8 mouse cellular contexts compared by ENCODE assay signal in genomic region chr17:47925340-47925926, GRCm38 (mm10). TPM values are rescaled to one million over a fixed set of nuclear protein-coding genes. Genes with fewer than 3 reads are reported as not detected.
DNase-seq lines count a peak whose midpoint lies in the region; ATAC-seq and TF ChIP-seq lines count a peak whose summit lies in the region.

No protein-coding gene starts in this region.

- no peak for DNase-seq in spleen, adult 2 months (ENCODE audit: low read depth in 1 of 2, low spot score in 2 of 2)
- no peak for DNase-seq in spleen, postnatal 14 days (ENCODE audit: low spot score in 2 of 2)
- DNase-seq in MN1 (ENCODE audit: low spot score): no peak
- no peak for DNase-seq in ovary, postnatal 14 days (ENCODE audit: low spot score)
- DNase-seq in adrenal gland, postnatal 4 days (ENCODE audit: low spot score in 2 of 2): no peak

- H3K27me3 ChIP-seq in spleen, adult 2 months (ENCODE audit: control insufficient read depth, insufficient read depth, low read length): no peaks in the 10 kb centered on the region
- H3K27me3 ChIP-seq in forebrain, embryonic 12.5 days: peaks cover 35% of the 10 kb centered on the region
- H3K27me3 ChIP-seq in liver, embryonic 12.5 days (replicated peaks): peaks cover 41% of the 10 kb centered on the region
- no peaks in the 10 kb centered on the region for H3K27me3 ChIP-seq in stomach, embryonic 16.5 days (ENCODE audit: control insufficient read depth, insufficient read depth, low read length)

- 0 out of 2 replicates have a peak, but pooled peaks cover 3% of the 10 kb centered on the region for H3K9me3 ChIP-seq in forebrain, embryonic 12.5 days
- H3K9me3 ChIP-seq in liver, embryonic 12.5 days (replicated peaks): peaks cover 6% of the 10 kb centered on the region; the same call in 1 of the 2 replicates
- H3K9me3 ChIP-seq in stomach, embryonic 16.5 days (replicated peaks; ENCODE audit: control insufficient read depth, low read length): 0 out of 2 replicates have a peak, but pooled peaks cover 3% of the 10 kb centered on the region

- H3K9ac ChIP-seq in forebrain, embryonic 12.5 days: peak overlapping the region; percentile 98
- H3K9ac ChIP-seq in liver, embryonic 12.5 days: peak overlapping the region; percentile 81
- peak overlapping the region; percentile 99 for H3K9ac ChIP-seq in stomach, embryonic 16.5 days (ENCODE audit: low read length)

- H3K4me3 ChIP-seq in spleen, adult 2 months (ENCODE audit: extremely low read depth, insufficient read depth, insufficient read length): peak overlapping the region; percentile 99
- peak overlapping the region; percentile 90 for H3K4me3 ChIP-seq in forebrain, embryonic 12.5 days (replicated peaks)
- peak overlapping the region; percentile 79 for H3K4me3 ChIP-seq in liver, embryonic 12.5 days
- peak overlapping the region; percentile 98 for H3K4me3 ChIP-seq in stomach, embryonic 16.5 days (replicated peaks; ENCODE audit: low read length)

- 9% methylated on average over 13 of the region's 13 CpGs for WGBS in spleen, adult 2 months
- 1% methylated on average over 13 of the region's 13 CpGs for WGBS in forebrain, embryonic 12.5 days
- 5% methylated on average over 12 of the region's 13 CpGs for WGBS in liver, embryonic 12.5 days (ENCODE audit: insufficient replicate concordance)
- 2% methylated on average over 13 of the region's 13 CpGs for WGBS in stomach, embryonic 16.5 days

- H3K27ac ChIP-seq in spleen, adult 2 months (ENCODE audit: insufficient read depth, low read length): peak overlapping the region; percentile 42; the same call in 1 of the 2 replicates
- peak overlapping the region; percentile 96 for H3K27ac ChIP-seq in forebrain, embryonic 12.5 days
- peak overlapping the region; percentile 82 for H3K27ac ChIP-seq in liver, embryonic 12.5 days
- H3K27ac ChIP-seq in stomach, embryonic 16.5 days (ENCODE audit: low read length): peak overlapping the region; percentile 97

- TF ChIP-seq CTCF in spleen, adult 2 months (IDR thresholded peaks at IDR 0.05; ENCODE audit: extremely low read depth, insufficient read depth, insufficient read length, insufficient replicate concordance): no peak

- peaks cover 18% of the 10 kb centered on the region for H3K4me1 ChIP-seq in spleen, adult 2 months (ENCODE audit: control insufficient read depth, insufficient read depth, insufficient read length)
- H3K4me1 ChIP-seq in forebrain, embryonic 12.5 days: peaks cover 52% of the 10 kb centered on the region
- H3K4me1 ChIP-seq in liver, embryonic 12.5 days: peaks cover 55% of the 10 kb centered on the region
- peaks cover 28% of the 10 kb centered on the region for H3K4me1 ChIP-seq in stomach, embryonic 16.5 days (ENCODE audit: control insufficient read depth, insufficient read depth, low read length)

- no peak for ATAC-seq in forebrain, embryonic 12.5 days (ENCODE audit: low FRiP score)
- ATAC-seq in liver, embryonic 12.5 days: no peak
- ATAC-seq in stomach, embryonic 16.5 days (ENCODE audit: insufficient read depth, low FRiP score): no peak

- H3K36me3 ChIP-seq in spleen, adult 2 months (ENCODE audit: control insufficient read depth, insufficient read depth, low read length): no peaks in the 10 kb centered on the region
- H3K36me3 ChIP-seq in forebrain, embryonic 12.5 days (replicated peaks): no peaks in the 10 kb centered on the region
- H3K36me3 ChIP-seq in liver, embryonic 12.5 days: peaks cover 9% of the 10 kb centered on the region; the same call in 1 of the 2 replicates
- H3K36me3 ChIP-seq in stomach, embryonic 16.5 days (ENCODE audit: control insufficient read depth, insufficient read depth, low read length): no peaks in the 10 kb centered on the region

- TF ChIP-seq POLR2A in spleen, adult 2 months (IDR thresholded peaks at IDR 0.05; ENCODE audit: low read depth, low read length): no peak

- H3K4me2 ChIP-seq in forebrain, embryonic 12.5 days: peak overlapping the region; percentile 76
- peak overlapping the region; percentile 98 for H3K4me2 ChIP-seq in liver, embryonic 12.5 days
- peak overlapping the region; percentile 84 for H3K4me2 ChIP-seq in stomach, embryonic 16.5 days (ENCODE audit: low read depth, low read length)

RNA-seq across cellular contexts. Expression of gene Foxp4, which starts 1.0 kb away (rescaled TPM):
- 62.0 and 97.7 TPM in 2 replicates for polyA plus RNA-seq in spleen, adult 2 months (2012; rRNA removed)
- polyA plus RNA-seq in forebrain, embryonic 12.5 days (2016; fragmentation: Nextera tagmentation; extraction: Ambion mirVana): 22.6 and 24.3 TPM in 2 replicates
- 13.7 and 13.9 TPM in 2 replicates for polyA plus RNA-seq in liver, embryonic 12.5 days (2016; fragmentation: Nextera tagmentation; extraction: Ambion mirVana)
- 10.5 and 13.9 TPM in 2 replicates for polyA plus RNA-seq in stomach, embryonic 16.5 days (2015; fragmentation: Nextera tagmentation; extraction: Ambion mirVana)
- 10 to 100 TPM; 37.8 to 41.2 TPM for total RNA-seq in adrenal gland, postnatal 4 days (2021)

Comparison
In these comparisons a context has a peak if more than half of its experiments do, and no peak if none do; other contexts are left out.
1. H3K27ac ChIP-seq: peak in every context shown above with its lines; median percentile 97 in stomach, embryonic 16.5 days; 96 in forebrain, embryonic 12.5 days; 82 in liver, embryonic 12.5 days; 42 in spleen, adult 2 months.